Mouse (Mus musculus): ENCODE results near the gene Lsamp. TPM values are rescaled to one million over a fixed set of nuclear protein-coding genes. Genes with fewer than 3 reads are reported as not detected.
A peak's percentile ranks its signal among the peaks of the same experiment; 100 is the strongest.

The Lsamp gene
- polyA plus RNA-seq, 1 experiment from 2014 or later = 27.9 TPM

- ATAC-seq = no peak
Measured at GRCm38 (mm10) chr16:41041686-41042085, 1057.5 kb downstream of the Lsamp start.

GRCm38 (mm10) chr16:41063270-41063857, 1079.2 kb downstream of the Lsamp start:
- WGBS = 72% methylated on average over 7 of the region's 7 CpGs
- Histone ChIP-seq H3K27me3 (no peaks in the 10 kb centered on the region), H3K4me1 (no peaks in the 10 kb centered on the region), H3K9ac (no peak overlapping the region), H3K27ac (no peak overlapping the region), H3K36me3 (ENCODE audit: poor library complexity, severe bottlenecking) (no peaks in the 10 kb centered on the region), H3K4me3 (no peak overlapping the region), H3K9me3 (replicated peaks) (no peaks in the 10 kb centered on the region), H3K4me2 (no peak overlapping the region)
- no peak for ATAC-seq

More at GRCm38 (mm10) chr16:41041686-41042085, 1057.5 kb downstream of the Lsamp start:
- Histone ChIP-seq H3K4me3 (no peak overlapping the region), H3K27ac (no peak overlapping the region), H3K36me3 (ENCODE audit: poor library complexity, severe bottlenecking) (no peaks in the 10 kb centered on the region), H3K9ac (no peak overlapping the region), H3K9me3 (replicated peaks) (no peaks in the 10 kb centered on the region), H3K4me1 (no peaks in the 10 kb centered on the region), H3K27me3 (no peaks in the 10 kb centered on the region), H3K4me2 (no peak overlapping the region)
- 50% methylated on average over 2 of the region's 2 CpGs for WGBS

- Histone ChIP-seq H3K4me1 (no peaks in the 10 kb centered on the region), H3K27me3 (no peaks in the 10 kb centered on the region), H3K9me3 (replicated peaks) (no peaks in the 10 kb centered on the region), H3K9ac (no peak overlapping the region), H3K27ac (no peak overlapping the region), H3K4me2 (no peak overlapping the region), H3K36me3 (ENCODE audit: poor library complexity, severe bottlenecking) (no peaks in the 10 kb centered on the region), H3K4me3 (no peak overlapping the region)
- ATAC-seq = no peak
- 88% methylated on average over 2 of the region's 2 CpGs for WGBS
Measured at GRCm38 (mm10) chr16:41073470-41073869, 1089.3 kb downstream of the Lsamp start.

- no peaks in the 10 kb centered on the region for H3K9me3 ChIP-seq (replicated peaks)
- H3K4me3 ChIP-seq = no peak overlapping the region
- H3K9ac ChIP-seq = no peak overlapping the region
- 0 out of 2 replicates have a peak, but pooled peaks cover 3% of the 10 kb centered on the region for H3K27me3 ChIP-seq
- H3K4me1 ChIP-seq = 0 out of 2 replicates have a peak, but pooled peaks cover 3% of the 10 kb centered on the region
- 97% methylated on average over 2 of the region's 2 CpGs for WGBS
- H3K4me2 ChIP-seq = no peak overlapping the region
- no peak overlapping the region for H3K27ac ChIP-seq
- no peaks in the 10 kb centered on the region for H3K36me3 ChIP-seq (ENCODE audit: poor library complexity, severe bottlenecking)
- no peak for ATAC-seq
Measured at GRCm38 (mm10) chr16:41088648-41089047, 1104.5 kb downstream of the Lsamp start.

- Histone ChIP-seq H3K4me3 (no peak overlapping the region), H3K9me3 (replicated peaks) (no peaks in the 10 kb centered on the region), H3K36me3 (ENCODE audit: poor library complexity, severe bottlenecking) (no peaks in the 10 kb centered on the region), H3K4me1 (0 out of 2 replicates have a peak, but pooled peaks cover 3% of the 10 kb centered on the region), H3K27ac (no peak overlapping the region), H3K4me2 (no peak overlapping the region), H3K9ac (no peak overlapping the region), H3K27me3 (0 out of 2 replicates have a peak, but pooled peaks cover 3% of the 10 kb centered on the region)
- WGBS = 47% methylated on average over 2 of the region's 2 CpGs
- ATAC-seq = peak; percentile 38; the same call in 1 of the 2 replicates
Measured at GRCm38 (mm10) chr16:41090092-41090491, 1105.9 kb downstream of the Lsamp start.

GRCm38 (mm10) chr16:41091259-41091658, 1107.1 kb downstream of the Lsamp start:
- Histone ChIP-seq H3K4me2 (no peak overlapping the region), H3K36me3 (ENCODE audit: poor library complexity, severe bottlenecking) (no peaks in the 10 kb centered on the region), H3K9me3 (replicated peaks) (no peaks in the 10 kb centered on the region), H3K4me3 (no peak overlapping the region), H3K27ac (no peak overlapping the region), H3K4me1 (0 out of 2 replicates have a peak, but pooled peaks cover 3% of the 10 kb centered on the region), H3K9ac (no peak overlapping the region), H3K27me3 (0 out of 2 replicates have a peak, but pooled peaks cover 3% of the 10 kb centered on the region)
- peak; percentile 50; the same call in 1 of the 2 replicates for ATAC-seq

- Histone ChIP-seq H3K27me3 (no peaks in the 10 kb centered on the region), H3K36me3 (ENCODE audit: poor library complexity, severe bottlenecking) (no peaks in the 10 kb centered on the region), H3K4me1 (no peaks in the 10 kb centered on the region), H3K9ac (no peak overlapping the region), H3K4me3 (no peak overlapping the region), H3K4me2 (no peak overlapping the region), H3K9me3 (replicated peaks) (no peaks in the 10 kb centered on the region), H3K27ac (no peak overlapping the region)
- no peak for ATAC-seq
- 86% methylated on average over 3 of the region's 3 CpGs for WGBS
Measured at GRCm38 (mm10) chr16:41102805-41103204, 1118.6 kb downstream of the Lsamp start.

GRCm38 (mm10) chr16:41124361-41124760, 1140.2 kb downstream of the Lsamp start:
- no peak overlapping the region for H3K9ac ChIP-seq
- no peaks in the 10 kb centered on the region for H3K9me3 ChIP-seq (replicated peaks)
- H3K4me1 ChIP-seq = no peaks in the 10 kb centered on the region
- no peak overlapping the region for H3K27ac ChIP-seq
- no peak for ATAC-seq
- no peak overlapping the region for H3K4me2 ChIP-seq
- H3K4me3 ChIP-seq = no peak overlapping the region
- WGBS = 35% methylated on average over 2 of the region's 2 CpGs
- H3K27me3 ChIP-seq = no peaks in the 10 kb centered on the region
- no peaks in the 10 kb centered on the region for H3K36me3 ChIP-seq (ENCODE audit: poor library complexity, severe bottlenecking)

- H3K36me3 ChIP-seq (ENCODE audit: poor library complexity, severe bottlenecking) = no peaks in the 10 kb centered on the region
Measured at GRCm38 (mm10) chr16:41125051-41125450, 1140.9 kb downstream of the Lsamp start.

GRCm38 (mm10) chr16:41131053-41131452, 1146.9 kb downstream of the Lsamp start:
- H3K27ac ChIP-seq = no peak overlapping the region
- H3K9ac ChIP-seq = no peak overlapping the region
- ATAC-seq = no peak
- no peaks in the 10 kb centered on the region for H3K4me1 ChIP-seq
- no peaks in the 10 kb centered on the region for H3K9me3 ChIP-seq (replicated peaks)
- H3K27me3 ChIP-seq = no peaks in the 10 kb centered on the region
- H3K4me2 ChIP-seq = no peak overlapping the region
- H3K36me3 ChIP-seq (ENCODE audit: poor library complexity, severe bottlenecking) = no peaks in the 10 kb centered on the region
- 75% methylated on average over 4 of the region's 4 CpGs for WGBS
- no peak overlapping the region for H3K4me3 ChIP-seq

More at GRCm38 (mm10) chr16:41125051-41125450, 1140.9 kb downstream of the Lsamp start:
- H3K9ac ChIP-seq = no peak overlapping the region
- H3K4me1 ChIP-seq = no peaks in the 10 kb centered on the region
- H3K27me3 ChIP-seq = no peaks in the 10 kb centered on the region
- H3K9me3 ChIP-seq (replicated peaks) = no peaks in the 10 kb centered on the region
- no peak overlapping the region for H3K27ac ChIP-seq
- 86% methylated on average over 2 of the region's 2 CpGs for WGBS
- H3K4me3 ChIP-seq = no peak overlapping the region
- H3K4me2 ChIP-seq = no peak overlapping the region
- no peak for ATAC-seq

- 67% methylated on average over 1 of the region's 1 CpGs for WGBS
- no peak overlapping the region for H3K9ac ChIP-seq
- no peaks in the 10 kb centered on the region for H3K36me3 ChIP-seq (ENCODE audit: poor library complexity, severe bottlenecking)
- ATAC-seq = peak; percentile 62; the same call in 1 of the 2 replicates
- H3K27me3 ChIP-seq = no peaks in the 10 kb centered on the region
- no peak overlapping the region for H3K27ac ChIP-seq
- H3K9me3 ChIP-seq (replicated peaks) = no peaks in the 10 kb centered on the region
- H3K4me3 ChIP-seq = no peak overlapping the region
- H3K4me2 ChIP-seq = no peak overlapping the region
- no peaks in the 10 kb centered on the region for H3K4me1 ChIP-seq
Measured at GRCm38 (mm10) chr16:41172839-41173238, 1188.7 kb downstream of the Lsamp start.

GRCm38 (mm10) chr16:41179557-41179956, 1195.4 kb downstream of the Lsamp start:
- no peak overlapping the region for H3K4me2 ChIP-seq
- peak; percentile 75 for ATAC-seq
- H3K9me3 ChIP-seq (replicated peaks) = no peaks in the 10 kb centered on the region

GRCm38 (mm10) chr16:41180867-41181266, 1196.7 kb downstream of the Lsamp start:
- ATAC-seq = no peak
- WGBS = 29% methylated on average over 3 of the region's 3 CpGs
- Histone ChIP-seq H3K27ac (no peak overlapping the region), H3K4me3 (no peak overlapping the region), H3K36me3 (ENCODE audit: poor library complexity, severe bottlenecking) (no peaks in the 10 kb centered on the region), H3K4me1 (peaks cover 11% of the 10 kb centered on the region; the same call in 1 of the 2 replicates), H3K9me3 (replicated peaks) (no peaks in the 10 kb centered on the region), H3K4me2 (no peak overlapping the region), H3K9ac (no peak overlapping the region), H3K27me3 (no peaks in the 10 kb centered on the region)

More at GRCm38 (mm10) chr16:41179557-41179956, 1195.4 kb downstream of the Lsamp start:
- Histone ChIP-seq H3K27ac (no peak overlapping the region), H3K36me3 (ENCODE audit: poor library complexity, severe bottlenecking) (no peaks in the 10 kb centered on the region), H3K4me3 (no peak overlapping the region), H3K27me3 (no peaks in the 10 kb centered on the region), H3K9ac (no peak overlapping the region), H3K4me1 (peaks cover 11% of the 10 kb centered on the region; the same call in 1 of the 2 replicates)
- WGBS = 45% methylated on average over 3 of the region's 3 CpGs
